Mouse (Mus musculus): ENCODE measurements around the gene Ing1.

Ing1 gene

GRCm38 (mm10) chr8:11554799-11555719 is at the start of gene Ing1:
Ing1 (plus strand) TSS chr8:11555571.
- DNase-seq: peak; percentile 97

GRCm38 (mm10) chr8:11506074-11506473 is 49.3 kb upstream of the Ing1 start:
- DNase-seq: no peak

GRCm38 (mm10) chr8:11506802-11507201 is 48.6 kb upstream of the Ing1 start:
- peak; percentile 52 for DNase-seq

GRCm38 (mm10) chr8:11508880-11509279 is 46.5 kb upstream of the Ing1 start:
- DNase-seq: no peak

GRCm38 (mm10) chr8:11510971-11511370 is 44.4 kb upstream of the Ing1 start:
- no peak for DNase-seq

- no peak for DNase-seq
Measured at GRCm38 (mm10) chr8:11512711-11513110, 42.7 kb upstream of the Ing1 start.

- no peak for DNase-seq
Measured at GRCm38 (mm10) chr8:11513247-11513646, 42.1 kb upstream of the Ing1 start.

- no peak for DNase-seq
Measured at GRCm38 (mm10) chr8:11516292-11516691, 39.1 kb upstream of the Ing1 start.

GRCm38 (mm10) chr8:11517366-11518055 is 37.9 kb upstream of the Ing1 start:
- DNase-seq: no peak

GRCm38 (mm10) chr8:11518056-11518396 is 37.3 kb upstream of the Ing1 start:
- no peak for DNase-seq

GRCm38 (mm10) chr8:11518676-11519075 is 36.7 kb upstream of the Ing1 start:
- DNase-seq: peak; percentile 10

GRCm38 (mm10) chr8:11523331-11523730 is 32.0 kb upstream of the Ing1 start:
- peak; percentile 22 for DNase-seq

- peak; percentile 25 for DNase-seq
Measured at GRCm38 (mm10) chr8:11530155-11530770, 25.1 kb upstream of the Ing1 start.

GRCm38 (mm10) chr8:11530849-11531248 is 24.5 kb upstream of the Ing1 start:
- DNase-seq: no peak

GRCm38 (mm10) chr8:11534494-11534893 is 20.9 kb upstream of the Ing1 start:
- no peak for DNase-seq

- DNase-seq: no peak
Measured at GRCm38 (mm10) chr8:11539049-11539448, 16.3 kb upstream of the Ing1 start.

- DNase-seq: no peak
Measured at GRCm38 (mm10) chr8:11540182-11540581, 15.2 kb upstream of the Ing1 start.

GRCm38 (mm10) chr8:11542031-11542430 is 13.3 kb upstream of the Ing1 start:
- DNase-seq: peak; percentile 29

- no peak for DNase-seq
Measured at GRCm38 (mm10) chr8:11542866-11543265, 12.5 kb upstream of the Ing1 start.

- DNase-seq: peak; percentile 78
Measured at GRCm38 (mm10) chr8:11544386-11544785, 11.0 kb upstream of the Ing1 start.

GRCm38 (mm10) chr8:11547063-11547462 is 8.3 kb upstream of the Ing1 start:
- no peak for DNase-seq

- peak; percentile 47 for DNase-seq
Measured at GRCm38 (mm10) chr8:11549706-11550105, 5.7 kb upstream of the Ing1 start.

GRCm38 (mm10) chr8:11550281-11550948 is 5.0 kb upstream of the Ing1 start, which contains the start of gene Cars2:
Cars2 (minus strand) TSS chr8:11550783.
- peak; percentile 98 for DNase-seq

Data from kidney, adult 18-20 months (tissue).